Mouse (Mus musculus): ENCODE measurements around the gene Zfp839.

- TF ChIP-seq CTCF (IDR thresholded peaks at IDR 0.05; ENCODE audit: low read depth, low read length), result no peak
- no peak for TF ChIP-seq POLR2A (IDR thresholded peaks at IDR 0.05; ENCODE audit: extremely low read depth, insufficient read depth, low read length)
Measured at GRCm38 (mm10) chr12:110837192-110837841, 12.7 kb upstream of the Zfp839 start.
